Mouse (Mus musculus) olfactory bulb, adult 2 months (tissue): Measurements from ENCODE around the gene Hipk2.

Experiments
- CTCF ChIP-seq: fragments of 200-500 bp; IDR thresholded peaks from 2 replicates; pipeline ENCODE4 v1.5.1; 2012; ENCODE audit warnings: low read depth, mild to moderate bottlenecking, low read length, moderate library complexity; ENCODE audit not compliant: insufficient read depth
- POLR2A ChIP-seq: fragments of 200-500 bp; IDR thresholded peaks from 2 replicates; pipeline ENCODE4 v1.6.1; 2012; ENCODE audit warnings: mild to moderate bottlenecking, low read depth, low read length, moderate library complexity; ENCODE audit not compliant: insufficient read depth

- TF ChIP-seq CTCF (no peak), POLR2A (no peak)
These were observed 42.8 kb upstream of the Hipk2 start for GRCm38 (mm10) chr6:38918728-38919127.
